Mouse (Mus musculus) fibroblast of lung, adult 2 months (primary cell): ENCODE measurements around the gene Cactin.

ENCODE experiments used
- DNase-seq: peaks from one replicate; pipeline ENCODE4 v3.0.0-alpha.2; 2011; ENCODE audit warnings: low read depth

Cactin gene

GRCm38 (mm10) chr10:81320550-81321347 lies at the start of gene Cactin:
Gene Cactin (plus strand): TSS chr10:81321103.
- DNase-seq, result peak; percentile 100

DNA sequence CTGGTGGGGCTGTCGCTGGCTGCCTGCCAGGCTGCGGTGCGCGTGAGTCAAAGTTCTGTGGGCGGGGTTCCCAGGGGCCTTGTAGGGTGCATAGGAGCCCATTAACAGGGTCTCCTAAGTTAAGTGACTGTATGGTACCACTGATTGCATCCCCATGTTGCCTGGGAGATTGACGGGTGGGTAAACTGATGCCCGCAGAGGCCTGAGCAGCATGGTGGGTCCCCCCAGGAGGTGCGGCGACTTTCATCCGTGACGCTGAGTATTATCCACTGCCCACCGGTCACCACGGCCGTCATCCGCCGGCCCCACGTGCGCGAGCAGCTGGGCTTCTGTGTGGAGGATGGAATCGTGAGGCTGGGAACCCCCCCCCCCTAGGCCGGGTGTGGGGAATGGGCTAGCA lies 48.5 kb upstream of the Cactin start:
- DNase-seq, result no peak

GRCm38 (mm10) chr10:81273842-81274241 lies 47.1 kb upstream of the Cactin start:
- DNase-seq, result no peak

- DNase-seq, result no peak
These were observed 43.2 kb upstream of the Cactin start for GRCm38 (mm10) chr10:81277676-81278075.

- DNase-seq, result no peak
These were observed 41.4 kb upstream of the Cactin start for GRCm38 (mm10) chr10:81279496-81279895.

- no peak for DNase-seq
These were observed 36.7 kb upstream of the Cactin start for GRCm38 (mm10) chr10:81284189-81284588.

DNA sequence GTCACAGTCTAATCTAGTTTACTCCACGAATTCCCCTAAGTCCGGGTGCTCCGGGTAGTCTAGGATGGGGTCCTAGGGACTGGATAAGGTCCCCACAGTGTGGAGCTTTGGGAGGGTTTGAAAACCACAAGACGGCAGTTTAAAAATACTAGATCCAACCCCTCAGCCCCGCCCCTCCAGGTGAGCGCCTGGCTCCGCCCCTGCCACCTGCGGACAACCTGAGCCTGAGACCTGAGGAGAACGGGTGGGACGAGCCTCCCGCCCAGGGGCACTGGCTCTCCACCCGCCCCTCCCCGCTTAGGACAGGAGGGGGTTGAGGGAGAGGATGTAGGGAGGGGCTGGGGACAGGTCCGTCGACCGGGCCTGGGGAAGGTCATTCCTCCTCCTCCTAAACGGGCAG lies 36.2 kb upstream of the Cactin start:
- DNase-seq, result no peak

DNA sequence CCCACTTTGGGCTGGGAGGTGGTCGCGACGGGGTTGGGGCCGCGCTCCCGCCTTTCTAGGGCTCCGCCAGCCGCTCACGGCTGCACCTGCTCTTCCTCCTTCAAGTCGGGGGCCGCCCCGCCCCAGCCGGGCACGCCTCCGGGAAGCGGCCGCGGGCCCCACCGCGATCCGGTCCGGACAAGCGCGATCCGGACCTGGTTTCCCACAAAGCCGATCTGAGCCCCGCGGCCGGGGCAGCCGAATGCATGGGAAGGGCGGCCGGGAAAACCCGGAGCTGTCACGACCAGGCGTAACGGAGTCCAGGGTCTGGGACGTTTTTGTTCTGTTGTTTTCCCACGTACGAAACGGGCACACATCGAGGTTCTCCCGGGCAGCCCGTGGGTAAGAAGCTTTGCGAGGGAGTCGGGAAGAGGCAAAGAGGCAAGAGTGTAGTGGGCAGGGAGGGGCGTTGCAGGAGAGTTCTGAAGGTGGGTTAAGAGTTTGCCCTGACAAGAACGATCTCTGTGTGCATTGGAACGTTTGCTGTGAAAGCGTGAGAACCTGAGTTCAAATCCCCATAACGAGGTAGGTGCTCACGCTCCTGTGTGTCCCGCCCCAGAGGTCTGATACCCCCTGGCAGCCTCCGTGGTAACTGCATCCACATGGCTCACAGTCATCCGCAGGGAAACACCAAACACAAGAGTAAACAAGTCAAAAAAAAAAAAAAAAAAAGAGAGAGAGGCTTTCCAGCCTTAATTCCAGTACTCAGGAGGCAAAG lies 35.0 kb upstream of the Cactin start:
- no peak for DNase-seq

DNA sequence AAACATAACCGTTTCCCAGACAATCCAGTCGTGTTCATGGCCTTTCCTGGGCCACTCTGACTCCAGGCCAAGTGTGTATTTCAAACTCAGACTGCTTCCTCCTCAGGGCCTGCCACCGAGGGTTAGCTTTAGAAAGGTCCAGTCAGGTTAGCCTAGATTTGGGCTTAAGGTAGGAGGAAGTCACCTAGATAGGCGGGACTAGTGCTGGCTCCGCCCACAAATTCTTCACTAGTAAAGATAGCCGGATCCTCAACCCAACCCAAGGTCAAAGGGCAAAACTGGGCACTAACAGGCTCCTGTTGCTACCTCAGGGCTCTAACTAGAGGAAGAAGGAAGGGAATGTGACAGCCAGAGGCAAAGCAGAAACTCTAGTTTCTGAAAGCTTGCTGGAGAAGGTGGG lies 34.3 kb upstream of the Cactin start:
- DNase-seq, result no peak

DNA sequence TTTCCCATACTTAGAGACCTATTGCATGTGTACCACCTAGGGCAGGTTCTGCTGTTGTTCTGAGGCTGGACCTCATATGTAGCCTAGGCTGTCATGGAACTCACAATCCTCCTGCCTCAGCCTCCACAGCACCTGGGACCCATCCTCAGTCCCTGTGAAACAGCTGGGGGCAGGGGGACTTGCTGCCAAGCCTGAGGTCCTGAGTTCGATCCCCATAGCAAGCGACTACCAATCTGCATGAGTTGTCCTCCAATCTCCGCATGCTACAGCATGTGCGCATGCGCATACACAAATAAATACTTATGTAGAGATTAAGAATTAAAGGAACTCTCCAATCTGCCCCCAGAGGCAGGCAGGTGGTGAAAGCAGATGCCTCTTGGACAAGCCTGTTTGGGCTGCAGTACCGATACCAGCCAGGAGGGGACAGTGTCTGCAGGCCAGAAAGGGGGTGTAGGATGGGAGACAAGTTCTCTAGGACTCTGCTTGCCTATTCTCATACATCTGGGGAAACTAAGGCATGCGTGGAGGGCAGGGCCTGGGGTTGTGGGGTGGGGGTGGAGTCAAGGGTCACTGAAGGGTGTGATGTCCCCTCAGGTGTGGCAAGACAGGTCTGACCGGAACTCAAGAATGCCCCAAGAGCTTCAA lies 33.3 kb upstream of the Cactin start:
- no peak for DNase-seq

- DNase-seq, result no peak
These were observed 32.3 kb upstream of the Cactin start for GRCm38 (mm10) chr10:81288601-81289000.

DNA sequence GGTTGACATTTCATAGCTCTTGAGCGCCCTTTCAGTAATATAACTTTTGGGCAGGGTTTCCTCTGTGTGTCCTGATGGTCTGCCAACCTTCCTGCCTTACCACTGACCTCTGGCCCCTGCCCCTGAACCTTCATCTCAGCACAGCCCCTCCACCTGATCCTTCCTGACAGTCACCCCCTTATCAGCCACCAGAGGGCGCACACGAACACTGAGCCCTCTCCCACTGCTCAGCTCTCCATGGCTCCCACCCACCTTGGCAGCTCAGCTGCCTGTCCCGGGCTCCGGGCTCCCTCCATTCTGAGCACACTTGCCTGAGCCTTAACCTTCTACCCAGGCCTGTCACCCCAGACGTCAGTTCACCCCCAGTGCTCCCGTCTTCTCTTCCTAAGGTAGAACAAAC lies 31.6 kb upstream of the Cactin start:
- no peak for DNase-seq

DNA sequence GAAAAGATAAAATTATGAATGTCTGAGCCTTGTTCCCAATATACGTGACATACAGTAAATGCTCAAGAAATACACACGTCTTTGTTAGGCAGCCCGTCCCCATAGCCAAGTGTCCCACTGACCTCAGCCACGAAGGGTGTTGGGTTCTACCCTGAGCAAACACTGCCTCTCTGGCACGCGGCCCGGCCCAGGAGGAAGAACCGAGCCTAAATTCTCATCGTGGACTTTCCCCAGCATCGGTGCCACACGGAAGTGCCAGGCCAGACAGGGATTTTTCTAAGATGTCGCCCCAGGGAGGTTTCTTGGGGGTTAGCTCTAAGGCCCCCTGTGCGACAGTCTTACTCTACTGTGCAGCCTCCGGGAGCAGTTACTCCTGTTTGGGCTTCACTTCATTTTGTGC lies 31.1 kb upstream of the Cactin start:
- no peak for DNase-seq

- DNase-seq, result no peak
These were observed 30.0 kb upstream of the Cactin start for GRCm38 (mm10) chr10:81290698-81291460.

GRCm38 (mm10) chr10:81291511-81292104 lies 29.3 kb upstream of the Cactin start, which contains the start of gene Tjp3:
Gene Tjp3 (minus strand): TSS chr10:81291581.
- DNase-seq, result no peak

GRCm38 (mm10) chr10:81292554-81293333 lies 28.2 kb upstream of the Cactin start, which contains the start of gene Pip5k1c:
Gene Pip5k1c (plus strand): TSS chr10:81292963.
- DNase-seq, result peak; percentile 100

DNA sequence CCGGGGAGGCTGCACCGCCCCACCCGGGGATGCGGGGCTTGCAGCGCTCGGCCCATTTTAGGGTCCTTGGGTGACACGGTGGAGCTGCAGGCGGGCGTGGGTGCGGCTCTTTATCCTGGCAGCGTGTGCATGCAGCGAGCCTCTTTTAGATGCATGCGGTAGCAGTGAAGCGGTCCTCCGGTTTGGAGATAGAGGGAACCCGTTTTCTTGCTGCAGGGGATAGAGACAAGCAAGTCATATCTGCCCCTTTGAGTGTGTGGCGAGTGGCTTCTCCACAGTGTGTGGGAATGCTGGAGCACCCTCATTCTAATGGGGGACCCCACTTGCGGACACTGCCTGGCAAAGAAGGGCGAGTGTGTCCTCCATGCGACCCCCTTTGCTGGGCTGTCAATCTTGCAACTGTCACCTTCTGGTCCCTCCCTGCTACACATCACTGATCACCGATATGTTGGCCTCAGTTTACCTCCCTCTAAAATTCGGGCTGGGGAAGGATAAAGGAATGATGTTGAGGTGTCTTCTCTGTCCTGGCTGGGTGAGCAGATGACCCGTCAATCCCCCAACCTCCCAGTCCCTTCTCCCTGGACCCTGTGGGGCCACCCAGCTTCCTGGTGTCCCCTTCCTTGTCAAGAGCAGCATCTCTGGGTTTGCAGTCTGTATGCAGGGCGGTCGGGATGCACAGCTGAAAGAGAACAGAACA lies 27.4 kb upstream of the Cactin start:
- no peak for DNase-seq

- no peak for DNase-seq
These were observed 26.5 kb upstream of the Cactin start for GRCm38 (mm10) chr10:81294442-81294841.

GRCm38 (mm10) chr10:81295185-81295584 lies 25.7 kb upstream of the Cactin start:
- no peak for DNase-seq

GRCm38 (mm10) chr10:81297246-81297645 lies 23.7 kb upstream of the Cactin start:
- DNase-seq, result no peak
